Mouse (Mus musculus): Measurements from ENCODE around the gene Gm19684.
"Not testable (repeated sequence)": the region's sequence is repeated elsewhere in the genome, so short reads cannot be mapped to it uniquely, and the experiment has no call there.

DNA sequence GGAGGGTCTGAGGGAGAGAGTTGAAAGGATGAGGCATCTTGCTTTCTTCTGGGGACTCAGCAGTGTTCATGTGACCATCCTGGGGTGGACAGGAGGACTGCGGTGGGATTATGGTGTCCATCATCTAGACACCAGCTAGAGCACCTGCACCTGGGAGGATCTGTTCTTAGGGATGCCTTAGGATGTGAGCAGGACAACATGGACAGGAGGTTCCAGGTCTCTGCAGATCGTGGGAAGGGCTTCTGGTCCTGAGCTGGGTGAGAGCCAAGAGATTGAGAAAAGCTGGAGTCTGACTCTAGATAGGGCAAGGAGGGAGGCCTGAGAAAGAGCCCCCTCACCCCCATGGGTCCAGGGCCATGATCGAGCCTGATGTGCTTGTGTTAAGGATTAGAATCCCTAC is 11.3 kb upstream of the Gm19684 start:
- not testable (repeated sequence) for TF ChIP-seq CTCF (IDR thresholded peaks at IDR 0.05; ENCODE audit: low read depth, low read length); POLR2A (IDR thresholded peaks at IDR 0.05; ENCODE audit: borderline replicate concordance, low read depth, low read length)
